Mouse (Mus musculus): ENCODE measurements around the gene Fbxl16. TPM values are rescaled to one million over a fixed set of nuclear protein-coding genes. Genes with fewer than 3 reads are reported as not detected.
"Not testable (repeated sequence)": the region's sequence is repeated elsewhere in the genome, so short reads cannot be mapped to it uniquely, and the experiment has no call there.

The Fbxl16 gene
- polyA plus RNA-seq, 1 experiment from 2014 or later: 13.2 TPM

- Histone ChIP-seq H3K27ac (ENCODE audit: low read depth, low read length) (peak overlapping the region; percentile 76), H3K4me3 (ENCODE audit: low read depth, low read length) (no peak overlapping the region), H3K4me2 (ENCODE audit: low read depth) (peak overlapping the region; percentile 14), H3K36me3 (ENCODE audit: control insufficient read depth, insufficient read depth, low read length) (no peaks in the 10 kb centered on the region), H3K27me3 (ENCODE audit: control insufficient read depth, insufficient read depth, low read length) (no peaks in the 10 kb centered on the region), H3K9me3 (ENCODE audit: control insufficient read depth, low read length) (no peaks in the 10 kb centered on the region), H3K9ac (ENCODE audit: low read length) (peak overlapping the region; percentile 3; the same call in 1 of the 2 replicates), H3K4me1 (ENCODE audit: control insufficient read depth, insufficient read depth, low read length) (peaks cover 11% of the 10 kb centered on the region)
- peak; percentile 90 for DNase-seq (ENCODE audit: low spot score)
- ATAC-seq (ENCODE audit: insufficient read depth, low FRiP score, low TSS enrichment): peak; percentile 89
- 12% methylated on average over 10 of the region's 10 CpGs for WGBS
Observed at GRCm38 (mm10) chr17:25802825-25803517, 5.9 kb upstream of the Fbxl16 start.

GRCm38 (mm10) chr17:25806507-25806906, 2.4 kb upstream of the Fbxl16 start:
- ATAC-seq (ENCODE audit: insufficient read depth, low FRiP score, low TSS enrichment) (no peak), DNase-seq (ENCODE audit: low spot score) (no peak)
- Histone ChIP-seq H3K36me3 (ENCODE audit: control insufficient read depth, insufficient read depth, low read length) (no peaks in the 10 kb centered on the region), H3K27ac (ENCODE audit: low read depth, low read length) (no peak overlapping the region), H3K9ac (ENCODE audit: low read length) (no peak overlapping the region), H3K4me2 (ENCODE audit: low read depth) (no peak overlapping the region), H3K4me1 (ENCODE audit: control insufficient read depth, insufficient read depth, low read length) (peaks cover 22% of the 10 kb centered on the region), H3K9me3 (ENCODE audit: control insufficient read depth, low read length) (no peaks in the 10 kb centered on the region), H3K27me3 (ENCODE audit: control insufficient read depth, insufficient read depth, low read length) (no peaks in the 10 kb centered on the region), H3K4me3 (ENCODE audit: low read depth, low read length) (no peak overlapping the region)
- WGBS: 73% methylated on average over 4 of the region's 4 CpGs

- H3K27ac ChIP-seq (ENCODE audit: low read depth, low read length); H3K36me3 ChIP-seq (ENCODE audit: control insufficient read depth, insufficient read depth, low read length); ATAC-seq (ENCODE audit: insufficient read depth, low FRiP score, low TSS enrichment); H3K27me3 ChIP-seq (ENCODE audit: control insufficient read depth, insufficient read depth, low read length); H3K4me2 ChIP-seq (ENCODE audit: low read depth); H3K9ac ChIP-seq (ENCODE audit: low read length); H3K4me3 ChIP-seq (ENCODE audit: low read depth, low read length); H3K9me3 ChIP-seq (ENCODE audit: control insufficient read depth, low read length); DNase-seq (ENCODE audit: low spot score): not testable (repeated sequence)
- peaks cover 21% of the 10 kb centered on the region for H3K4me1 ChIP-seq (ENCODE audit: control insufficient read depth, insufficient read depth, low read length)
- 31% methylated on average over 2 of the region's 2 CpGs for WGBS
Observed at GRCm38 (mm10) chr17:25807452-25807851, 1.4 kb upstream of the Fbxl16 start.

GRCm38 (mm10) chr17:25808028-25808427, 857 bp upstream of the Fbxl16 start:
- peak overlapping the region; percentile 88 for H3K9ac ChIP-seq (ENCODE audit: low read length)
- H3K27ac ChIP-seq (ENCODE audit: low read depth, low read length): peak overlapping the region; percentile 87
- H3K36me3 ChIP-seq (ENCODE audit: control insufficient read depth, insufficient read depth, low read length): no peaks in the 10 kb centered on the region
- WGBS: 46% methylated on average over 5 of the region's 5 CpGs
- no peaks in the 10 kb centered on the region for H3K27me3 ChIP-seq (ENCODE audit: control insufficient read depth, insufficient read depth, low read length)
- no peak for DNase-seq (ENCODE audit: low spot score)
- no peaks in the 10 kb centered on the region for H3K9me3 ChIP-seq (ENCODE audit: control insufficient read depth, low read length)
- H3K4me2 ChIP-seq (ENCODE audit: low read depth): peak overlapping the region; percentile 81
- no peak overlapping the region; the same call in 1 of the 2 replicates for H3K4me3 ChIP-seq (ENCODE audit: low read depth, low read length)
- no peak for ATAC-seq (ENCODE audit: insufficient read depth, low FRiP score, low TSS enrichment)
- H3K4me1 ChIP-seq (ENCODE audit: control insufficient read depth, insufficient read depth, low read length): peaks cover 17% of the 10 kb centered on the region

GRCm38 (mm10) chr17:25809606-25810340, 888 bp downstream of the Fbxl16 start:
- Histone ChIP-seq H3K27me3 (ENCODE audit: control insufficient read depth, insufficient read depth, low read length) (no peaks in the 10 kb centered on the region), H3K4me1 (ENCODE audit: control insufficient read depth, insufficient read depth, low read length) (peaks cover 11% of the 10 kb centered on the region), H3K9ac (ENCODE audit: low read length) (peak overlapping the region; percentile 88), H3K36me3 (ENCODE audit: control insufficient read depth, insufficient read depth, low read length) (no peaks in the 10 kb centered on the region), H3K9me3 (ENCODE audit: control insufficient read depth, low read length) (no peaks in the 10 kb centered on the region), H3K4me3 (ENCODE audit: low read depth, low read length) (peak overlapping the region; percentile 52), H3K4me2 (ENCODE audit: low read depth) (peak overlapping the region; percentile 81), H3K27ac (ENCODE audit: low read depth, low read length) (peak overlapping the region; percentile 87)
- peak; percentile 68 for ATAC-seq (ENCODE audit: insufficient read depth, low FRiP score, low TSS enrichment)
- 2% methylated on average over 24 of the region's 25 CpGs for WGBS
- peak; percentile 48 for DNase-seq (ENCODE audit: low spot score)

GRCm38 (mm10) chr17:25810890-25811289, 2.0 kb downstream of the Fbxl16 start:
- DNase-seq (ENCODE audit: low spot score): no peak
- no peak overlapping the region for H3K4me2 ChIP-seq (ENCODE audit: low read depth)
- WGBS: 75% methylated on average over 4 of the region's 4 CpGs

GRCm38 (mm10) chr17:25813471-25813870, 4.6 kb downstream of the Fbxl16 start:
- Histone ChIP-seq H3K27me3 (ENCODE audit: control insufficient read depth, insufficient read depth, low read length) (peaks cover 10% of the 10 kb centered on the region), H3K4me2 (ENCODE audit: low read depth) (0 out of 2 replicates have a peak overlapping the region, but pooled peaks have one; percentile 14), H3K27ac (ENCODE audit: low read depth, low read length) (no peak overlapping the region), H3K36me3 (ENCODE audit: control insufficient read depth, insufficient read depth, low read length) (no peaks in the 10 kb centered on the region), H3K9ac (ENCODE audit: low read length) (no peak overlapping the region), H3K9me3 (ENCODE audit: control insufficient read depth, low read length) (no peaks in the 10 kb centered on the region), H3K4me3 (ENCODE audit: low read depth, low read length) (no peak overlapping the region), H3K4me1 (ENCODE audit: control insufficient read depth, insufficient read depth, low read length) (peaks cover 6% of the 10 kb centered on the region)
- WGBS: 3% methylated on average over 20 of the region's 20 CpGs
- peak; percentile 85 for DNase-seq (ENCODE audit: low spot score)
- ATAC-seq (ENCODE audit: insufficient read depth, low FRiP score, low TSS enrichment): no peak

More at GRCm38 (mm10) chr17:25810890-25811289, 2.0 kb downstream of the Fbxl16 start:
- no peak overlapping the region for H3K9ac ChIP-seq (ENCODE audit: low read length)
- no peaks in the 10 kb centered on the region for H3K27me3 ChIP-seq (ENCODE audit: control insufficient read depth, insufficient read depth, low read length)
- H3K27ac ChIP-seq (ENCODE audit: low read depth, low read length): no peak overlapping the region
- ATAC-seq (ENCODE audit: insufficient read depth, low FRiP score, low TSS enrichment): no peak
- no peaks in the 10 kb centered on the region for H3K9me3 ChIP-seq (ENCODE audit: control insufficient read depth, low read length)
- no peak overlapping the region for H3K4me3 ChIP-seq (ENCODE audit: low read depth, low read length)
- peaks cover 11% of the 10 kb centered on the region for H3K4me1 ChIP-seq (ENCODE audit: control insufficient read depth, insufficient read depth, low read length)
- no peaks in the 10 kb centered on the region for H3K36me3 ChIP-seq (ENCODE audit: control insufficient read depth, insufficient read depth, low read length)

GRCm38 (mm10) chr17:25817662-25818061, 8.8 kb downstream of the Fbxl16 start:
- Histone ChIP-seq H3K4me3 (ENCODE audit: low read depth, low read length) (no peak overlapping the region), H3K4me1 (ENCODE audit: control insufficient read depth, insufficient read depth, low read length) (no peaks in the 10 kb centered on the region), H3K9ac (ENCODE audit: low read length) (no peak overlapping the region), H3K27me3 (ENCODE audit: control insufficient read depth, insufficient read depth, low read length) (peaks cover 30% of the 10 kb centered on the region), H3K36me3 (ENCODE audit: control insufficient read depth, insufficient read depth, low read length) (no peaks in the 10 kb centered on the region), H3K9me3 (ENCODE audit: control insufficient read depth, low read length) (no peaks in the 10 kb centered on the region), H3K4me2 (ENCODE audit: low read depth) (no peak overlapping the region), H3K27ac (ENCODE audit: low read depth, low read length) (no peak overlapping the region)
- no peak for ATAC-seq (ENCODE audit: insufficient read depth, low FRiP score, low TSS enrichment)
- no peak for DNase-seq (ENCODE audit: low spot score)
- WGBS: 85% methylated on average over 11 of the region's 11 CpGs
